Mouse (Mus musculus) CH12.LX (cell line): ENCODE data around the gene Lamtor2. TPM values are rescaled to one million over a fixed set of nuclear protein-coding genes. Genes with fewer than 3 reads are reported as not detected.

ENCODE experiments used
- DNase-seq: peaks from one replicate; pipeline ENCODE4 v3.0.0-alpha.2; 2013; ENCODE audit errors: extremely low read depth
- H3K27ac ChIP-seq: 2 replicates; pipeline ENCODE4 v1.5.1; 2012; ENCODE audit warnings: low read depth, mild to moderate bottlenecking, control low read depth, moderate library complexity; ENCODE audit not compliant: insufficient read depth
- H3K27me3 ChIP-seq: replicated peaks from 2 replicates; pipeline ENCODE3; 2012; ENCODE audit warnings: inconsistent platforms
- H3K36me3 ChIP-seq, 2 experiments: replicated peaks in 1 of 2; 2 replicates each; pipeline versions ENCODE3 to v1.6.1; 2012; ENCODE audit warnings: inconsistent platforms in 1 of 2, low read length in 1 of 2, mild to moderate bottlenecking in 1 of 2, mixed read lengths in 1 of 2, moderate library complexity in 1 of 2; ENCODE audit not compliant: control insufficient read depth in 1 of 2, insufficient read depth in 1 of 2
- H3K4me1 ChIP-seq, 2 experiments: 2 replicates each; pipeline ENCODE4 v1.6.1; 2012; ENCODE audit warnings: inconsistent platforms in 1 of 2, moderate library complexity in 1 of 2; ENCODE audit not compliant: insufficient read depth in 2 of 2, control insufficient read depth in 1 of 2
- H3K4me2 ChIP-seq: 2 replicates; pipeline ENCODE4 v1.6.1; 2012; ENCODE audit warnings: low read depth, mild to moderate bottlenecking, control low read depth; ENCODE audit not compliant: poor library complexity, insufficient read depth, severe bottlenecking
- H3K4me3 ChIP-seq, 3 experiments: fragments of 150-350 bp in 1 of 3; sonication (generic) in 1 of 3; replicated peaks in 1 of 3; 2 replicates each; pipeline versions ENCODE3 to v1.5.1; 2011 to 2012; ENCODE audit warnings: low read depth in 2 of 3, low read length in 2 of 3, mild to moderate bottlenecking in 2 of 3, moderate library complexity in 2 of 3, control low read depth in 1 of 3, improper control_type of control experiment in 1 of 3, inconsistent platforms in 1 of 3, mixed read lengths in 1 of 3; ENCODE audit not compliant: poor library complexity in 1 of 3
- H3K79me2 ChIP-seq: replicated peaks from 2 replicates; pipeline ENCODE4 v1.6.1; 2012; ENCODE audit warnings: mild to moderate bottlenecking, moderate library complexity; ENCODE audit not compliant: control insufficient read depth, poor library complexity, insufficient read depth, severe bottlenecking; ENCODE audit errors: extremely low read depth
- H3K9ac ChIP-seq: 2 replicates; pipeline ENCODE4 v1.6.1; 2012; ENCODE audit warnings: low read depth, mild to moderate bottlenecking, control low read depth, moderate library complexity; ENCODE audit not compliant: insufficient read depth
- H3K9me3 ChIP-seq: replicated peaks from 2 replicates; pipeline ENCODE3; 2012; ENCODE audit warnings: low read length, inconsistent platforms, mixed read lengths
- BHLHE40 ChIP-seq: IDR thresholded peaks from 2 replicates; pipeline ENCODE4 v1.6.1; 2011; ENCODE audit warnings: mild to moderate bottlenecking, low read depth, low read length, improper control_type of control experiment
- CHD1 ChIP-seq: IDR thresholded peaks from 2 replicates; pipeline ENCODE4 v1.6.1; 2012; ENCODE audit warnings: low read depth, low read length, improper control_type of control experiment, inconsistent platforms
- CHD2 ChIP-seq: IDR thresholded peaks from 2 replicates; pipeline ENCODE4 v1.6.1; 2011; ENCODE audit warnings: low read length, improper control_type of control experiment
- CTCF ChIP-seq, 2 experiments: IDR thresholded peaks in 1 of 2; conservative IDR thresholded peaks in 1 of 2; 2 replicates each; pipeline ENCODE4 v1.5.1; 2011 to 2012; ENCODE audit warnings: low read depth in 2 of 2, low read length in 2 of 2, improper control_type of control experiment in 1 of 2, inconsistent platforms in 1 of 2, mild to moderate bottlenecking in 1 of 2, moderate library complexity in 1 of 2
- ELF1 ChIP-seq: IDR thresholded peaks from 2 replicates; pipeline ENCODE4 v1.6.1; 2014; ENCODE audit warnings: low read depth, mild to moderate bottlenecking, inconsistent platforms, low read length, improper control_type of control experiment
- GABPA ChIP-seq: IDR thresholded peaks from 2 replicates; pipeline ENCODE4 v1.6.1; 2012; ENCODE audit warnings: low read depth, low read length, improper control_type of control experiment, inconsistent platforms; ENCODE audit not compliant: insufficient replicate concordance
- HCFC1 ChIP-seq: IDR thresholded peaks from 2 replicates; pipeline ENCODE4 v1.6.1; 2012; ENCODE audit warnings: low read depth, mild to moderate bottlenecking, inconsistent platforms, low read length, improper control_type of control experiment
- JUN ChIP-seq: IDR thresholded peaks from 2 replicates; pipeline ENCODE4 v1.6.1; 2011; ENCODE audit warnings: low read depth, mild to moderate bottlenecking, low read length, improper control_type of control experiment, moderate library complexity; ENCODE audit not compliant: insufficient read depth
- KAT2A ChIP-seq: IDR thresholded peaks from 2 replicates; pipeline ENCODE4 v1.6.1; 2012; ENCODE audit warnings: low read length, improper control_type of control experiment, inconsistent platforms; ENCODE audit not compliant: insufficient replicate concordance
- MAX ChIP-seq: IDR thresholded peaks from 2 replicates; pipeline ENCODE4 v1.6.1; 2011; ENCODE audit warnings: low read length, improper control_type of control experiment
- MAZ ChIP-seq: IDR thresholded peaks from 2 replicates; pipeline ENCODE4 v1.6.1; 2012; ENCODE audit warnings: low read depth, mild to moderate bottlenecking, inconsistent platforms, low read length, improper control_type of control experiment, moderate library complexity
- MEF2A ChIP-seq: IDR thresholded peaks from 2 replicates; pipeline ENCODE4 v1.6.1; 2014; ENCODE audit warnings: low read depth, mild to moderate bottlenecking, inconsistent platforms, low read length, improper control_type of control experiment, borderline replicate concordance
- MXI1 ChIP-seq: IDR thresholded peaks from 2 replicates; pipeline ENCODE4 v1.6.1; 2011; ENCODE audit warnings: mild to moderate bottlenecking, low read depth, low read length, improper control_type of control experiment
- MYC ChIP-seq: IDR thresholded peaks from 2 replicates; pipeline ENCODE4 v1.6.1; 2011; ENCODE audit warnings: low read depth, mild to moderate bottlenecking, improper control_type of control experiment, low read length
- PAX5 ChIP-seq: IDR thresholded peaks from 2 replicates; pipeline ENCODE4 v1.6.1; 2012; ENCODE audit warnings: low read length, inconsistent platforms, mixed read lengths
- SIN3A ChIP-seq: IDR thresholded peaks from 2 replicates; pipeline ENCODE4 v1.6.1; 2012; ENCODE audit warnings: low read length, improper control_type of control experiment, inconsistent platforms
- TBP ChIP-seq: conservative IDR thresholded peaks from 2 replicates; pipeline ENCODE4 v1.6.1; 2011; ENCODE audit warnings: low read depth, low read length, improper control_type of control experiment
- TCF12 ChIP-seq: IDR thresholded peaks from 2 replicates; pipeline ENCODE4 v1.6.1; 2014; ENCODE audit warnings: low read depth, mild to moderate bottlenecking, inconsistent platforms, low read length, improper control_type of control experiment
- USF1 ChIP-seq: IDR thresholded peaks from 2 replicates; pipeline ENCODE4 v1.6.1; 2014; ENCODE audit warnings: low read depth, mild to moderate bottlenecking, inconsistent platforms, low read length, improper control_type of control experiment
- USF2 ChIP-seq: conservative IDR thresholded peaks from 2 replicates; pipeline ENCODE4 v1.6.1; 2011; ENCODE audit warnings: low read depth, low read length, improper control_type of control experiment
- ZKSCAN1 ChIP-seq: IDR thresholded peaks from 2 replicates; pipeline ENCODE4 v1.6.1; 2012; ENCODE audit warnings: low read depth, inconsistent platforms, low read length, improper control_type of control experiment, borderline replicate concordance
- dilution Hi-C: fragments of 300-500 bp; cut with MboI; formaldehyde crosslinking; loops from 2 replicates; pipeline ENCODE4 v1.14.3; 2020; ENCODE audit warnings: low sequenced_read_pairs; ENCODE audit not compliant: extremely low pct_unique_long_range_greater_than_20kb, extremely low pct_ligation_motif_present
- in situ Hi-C: fragments of 300-500 bp; cut with MboI; formaldehyde crosslinking; loops from 3 replicates; pipeline ENCODE4 v1.14.3; 2019; ENCODE audit warnings: low sequenced_read_pairs, low pct_ligation_motif_present, low pct_unique_long_range_greater_than_20kb, mixed read lengths
- polyA plus RNA-seq: library from polyadenylated mRNA; unstranded; fragments of >175 nt; gene quantifications from 2 replicates; pipeline ENCODE4 v1.2.1, GENCODE M21; 2012; ENCODE audit warnings: low read depth; ENCODE audit not compliant: insufficient read length
- total RNA-seq, 2 experiments: library from RNA; depleted of rRNA; stranded (reverse); fragments of 300-350 nt in 1 of 2; fragments of >200 nt in 1 of 2; gene quantifications; 2 replicates each; pipeline ENCODE4 v1.2.3; 2012 to 2014

Gene Lamtor2
- total and polyA plus RNA-seq, 3 experiments = 44.0 to 96.6 (median 56.0) TPM

GRCm38 (mm10) chr3:88575540-88575939 lies 22.7 kb upstream of the Lamtor2 start, which contains the start of gene Ssr2:
Gene Ssr2 (plus strand): TSS chr3:88575876.
- peaks cover 11% of the 10 kb centered on the region for H3K79me2 ChIP-seq
- in situ Hi-C loops = no loop called here
- H3K4me3 ChIP-seq = no peak within 1 kb of the TSS
- H3K27ac ChIP-seq = no peak within 1 kb of the TSS
- no peaks in the 10 kb centered on the region for H3K9me3 ChIP-seq
- H3K9ac ChIP-seq = no peak within 1 kb of the TSS
- H3K36me3 ChIP-seq = peaks cover 0 to 2% of the 10 kb centered on the region in 2 experiments
- no peaks in the 10 kb centered on the region for H3K27me3 ChIP-seq
- dilution Hi-C loops = no loop called here
- TF ChIP-seq BHLHE40 (no peak), MEF2A (no peak), SIN3A (no peak), CHD2 (no peak), HCFC1 (no peak), ELF1 (no peak), MAX (no peak), ZKSCAN1 (no peak), USF1 (no peak), TCF12 (no peak), PAX5 (no peak), TBP (no peak), KAT2A (no peak), CTCF (conservative IDR thresholded peaks at IDR 0.05 in 1 of 2, IDR thresholded peaks at IDR 0.05 in 1 of 2; ENCODE audit: low read depth in 2 of 2, low read length in 2 of 2) (no peak)
- DNase-seq = no peak
- no peak within 1 kb of the TSS for H3K4me2 ChIP-seq
- H3K4me1 ChIP-seq = peaks cover 3 to 10% of the 10 kb centered on the region in 2 experiments; a peak in 3 of 4 replicates

GRCm38 (mm10) chr3:88573810-88574209 lies 20.9 kb upstream of the Lamtor2 start:
- dilution Hi-C loops (no loop called here), in situ Hi-C loops (no loop called here)
- Histone ChIP-seq H3K4me2 (no peak overlapping the region), H3K9ac (no peak overlapping the region), H3K79me2 (no peaks in the 10 kb centered on the region), H3K27me3 (no peaks in the 10 kb centered on the region), H3K4me3 (no peak overlapping the region), H3K4me1 (peaks cover under 1 to 3% of the 10 kb centered on the region in 2 experiments; a peak in 3 of 4 replicates), H3K9me3 (no peaks in the 10 kb centered on the region), H3K36me3 (peaks cover 6 to 19% of the 10 kb centered on the region in 2 experiments), H3K27ac (no peak overlapping the region)
- no peak for DNase-seq
- TF ChIP-seq MYC (no peak), BHLHE40 (no peak), GABPA (no peak), CHD2 (no peak), JUN (no peak), USF2 (no peak), CTCF (conservative IDR thresholded peaks at IDR 0.05 in 1 of 2, IDR thresholded peaks at IDR 0.05 in 1 of 2; ENCODE audit: low read depth in 2 of 2, low read length in 2 of 2) (no peak), MXI1 (no peak), USF1 (no peak), MAZ (no peak), CHD1 (no peak), TCF12 (no peak)
